ENCODE assay signal across 11 mouse cellular contexts in genomic region chr1:171439072-171439471, GRCm38 (mm10). TPM values are rescaled to one million over a fixed set of nuclear protein-coding genes. Genes with fewer than 3 reads are reported as not detected.
DNase-seq lines count a peak whose midpoint lies in the region; ATAC-seq lines count a peak whose summit lies in the region.
"Had no signal": no experiment of that assay in that cellular context is flagged by ENCODE, and none has a peak within 500 bp of the region (broad histone marks: within the 10 kb centered on the region; RNA-seq: fewer than 3 reads in every experiment).

No protein-coding gene starts in this region.

- no peaks in the 10 kb centered on the region for H3K27me3 ChIP-seq in megakaryocyte, embryonic 14.5 days (replicated peaks)
- H3K27me3 ChIP-seq in limb, embryonic 13.5 days, result peaks cover 42% of the 10 kb centered on the region
- no peaks in the 10 kb centered on the region for H3K27me3 ChIP-seq in stomach, embryonic 14.5 days (ENCODE audit: control insufficient read depth, insufficient read depth, low read length)
- peaks cover 24% of the 10 kb centered on the region for H3K27me3 ChIP-seq in forebrain, embryonic 16.5 days (replicated peaks; ENCODE audit: control insufficient read depth, insufficient read depth, low read length)

- WGBS in limb, embryonic 13.5 days, result 29% methylated on average over 8 of the region's 8 CpGs
- 28% methylated on average over 8 of the region's 8 CpGs for WGBS in stomach, embryonic 14.5 days
- 52% methylated on average over 8 of the region's 8 CpGs for WGBS in forebrain, embryonic 16.5 days

- peak; percentile 31 for DNase-seq in embryo, embryonic 10.5 days (ENCODE audit: low spot score)
- no peak for DNase-seq in embryo, embryonic 10 days (ENCODE audit: low spot score)
- no peak for DNase-seq in B cell, adult 2 months
- DNase-seq: gastrocnemius, postnatal 36 days; spleen, adult 18-20 months had no signal

- peaks cover 78% of the 10 kb centered on the region for H3K4me1 ChIP-seq in megakaryocyte, embryonic 14.5 days
- peaks cover 31% of the 10 kb centered on the region for H3K4me1 ChIP-seq in limb, embryonic 13.5 days
- H3K4me1 ChIP-seq in stomach, embryonic 14.5 days (ENCODE audit: control insufficient read depth, insufficient read depth, low read length), result peaks cover 20% of the 10 kb centered on the region
- peaks cover 9% of the 10 kb centered on the region for H3K4me1 ChIP-seq in forebrain, embryonic 16.5 days (replicated peaks; ENCODE audit: control insufficient read depth, insufficient read depth, low read length)

- no peak overlapping the region for H3K27ac ChIP-seq in limb, embryonic 13.5 days
- H3K27ac ChIP-seq in stomach, embryonic 14.5 days (ENCODE audit: low read length), result peak overlapping the region; percentile 64; the same call in 1 of the 2 replicates
- H3K27ac ChIP-seq in forebrain, embryonic 16.5 days (ENCODE audit: low read length), result no peak overlapping the region

- H3K9me3 ChIP-seq in megakaryocyte, embryonic 14.5 days, result peaks cover 5% of the 10 kb centered on the region
- H3K9me3 ChIP-seq in limb, embryonic 13.5 days, result peaks cover 6% of the 10 kb centered on the region
- H3K9me3 ChIP-seq in stomach, embryonic 14.5 days (ENCODE audit: control insufficient read depth, low read depth, low read length), result 0 out of 2 replicates have a peak, but pooled peaks cover 4% of the 10 kb centered on the region
- no peaks in the 10 kb centered on the region for H3K9me3 ChIP-seq in forebrain, embryonic 16.5 days (ENCODE audit: control insufficient read depth, low read length)

- peaks cover 15% of the 10 kb centered on the region for H3K36me3 ChIP-seq in megakaryocyte, embryonic 14.5 days (replicated peaks; ENCODE audit: low read length)
- no peaks in the 10 kb centered on the region for H3K36me3 ChIP-seq in limb, embryonic 13.5 days
- H3K36me3 ChIP-seq in stomach, embryonic 14.5 days (ENCODE audit: control insufficient read depth, insufficient read depth, low read length), result no peaks in the 10 kb centered on the region
- no peaks in the 10 kb centered on the region for H3K36me3 ChIP-seq in forebrain, embryonic 16.5 days (ENCODE audit: control insufficient read depth, insufficient read depth)

- H3K4me2 ChIP-seq in limb, embryonic 13.5 days (replicated peaks), result peak overlapping the region; percentile 73
- peak overlapping the region; percentile 53 for H3K4me2 ChIP-seq in stomach, embryonic 14.5 days (replicated peaks; ENCODE audit: low read depth, low read length)
- H3K4me2 ChIP-seq in forebrain, embryonic 16.5 days (ENCODE audit: low read length), result no peak overlapping the region; the same call in 1 of the 2 replicates

- no peak for ATAC-seq in megakaryocyte, adult 5-6 weeks (ENCODE audit: poor library complexity, severe bottlenecking)
- no peak for ATAC-seq in limb, embryonic 13.5 days (ENCODE audit: low FRiP score, low read depth)
- no peak for ATAC-seq in stomach, embryonic 14.5 days (ENCODE audit: insufficient number of reproducible peaks, insufficient read depth, low FRiP score, low read depth)
- ATAC-seq in forebrain, embryonic 16.5 days, result no peak

- H3K4me3 ChIP-seq in megakaryocyte, embryonic 14.5 days (replicated peaks), result peak overlapping the region; percentile 97
- H3K4me3 ChIP-seq in limb, embryonic 13.5 days, result peak overlapping the region; percentile 52
- H3K4me3 ChIP-seq in stomach, embryonic 14.5 days (ENCODE audit: low read depth, low read length), result peak overlapping the region; percentile 47
- H3K4me3 ChIP-seq in forebrain, embryonic 16.5 days (replicated peaks; ENCODE audit: low read length), result no peak overlapping the region

- no peak overlapping the region; the same call in 1 of the 2 replicates for H3K9ac ChIP-seq in limb, embryonic 13.5 days
- H3K9ac ChIP-seq in stomach, embryonic 14.5 days (replicated peaks; ENCODE audit: low read depth, low read length), result peak overlapping the region; percentile 25
- H3K9ac ChIP-seq in forebrain, embryonic 16.5 days (replicated peaks; ENCODE audit: low read depth, low read length), result no peak overlapping the region

RNA-seq across cellular contexts. Expression of gene F11r, which starts 1.7 kb away (rescaled TPM):
- polyA plus RNA-seq in megakaryocyte, embryonic 14.5 days (2012; ENCODE audit: insufficient read depth, low replicate concordance), result 21.9 and 94.2 TPM in 2 replicates
- total RNA-seq in megakaryocyte, adult 5-6 weeks (2015), result 0.33 and 0.59 TPM in 2 replicates
- total RNA-seq in megakaryocyte, adult 5-6 weeks (2017), result not detected in 2 replicates
- polyA plus RNA-seq in limb, embryonic 13.5 days (2015; fragmentation: Nextera tagmentation; extraction: Ambion mirVana), result 40.4 and 40.6 TPM in 2 replicates
- 119 and 127 TPM in 2 replicates for polyA plus RNA-seq in stomach, embryonic 14.5 days (2014; fragmentation: Nextera tagmentation; extraction: Ambion mirVana)
- polyA plus RNA-seq in forebrain, embryonic 16.5 days (2015; fragmentation: Nextera tagmentation; extraction: Ambion mirVana), result 7.8 and 10.2 TPM in 2 replicates

RNA-seq across cellular contexts. Expression of gene Tstd1, which starts 20.4 kb away (rescaled TPM):
- not detected in 2 replicates for polyA plus RNA-seq in megakaryocyte, embryonic 14.5 days (2012; ENCODE audit: insufficient read depth, low replicate concordance)
- 3.8 and 4.1 TPM in 2 replicates for total RNA-seq in megakaryocyte, adult 5-6 weeks (2015)
- total RNA-seq in megakaryocyte, adult 5-6 weeks (2017), result 0.61 and 5.1 TPM in 2 replicates
- polyA plus RNA-seq in limb, embryonic 13.5 days (2015; fragmentation: Nextera tagmentation; extraction: Ambion mirVana), result 7.3 and 9.0 TPM in 2 replicates
- polyA plus RNA-seq in stomach, embryonic 14.5 days (2014; fragmentation: Nextera tagmentation; extraction: Ambion mirVana), result 3.0 and 3.1 TPM in 2 replicates
- 10.1 and 11.4 TPM in 2 replicates for polyA plus RNA-seq in forebrain, embryonic 16.5 days (2015; fragmentation: Nextera tagmentation; extraction: Ambion mirVana)
- total RNA-seq: megakaryocyte-erythroid progenitor cell, adult 5-6 weeks had no signal

RNA-seq across cellular contexts. Expression of gene Usf1, which starts 28.0 kb away (rescaled TPM):
- 18.5 and 37.8 TPM in 2 replicates for polyA plus RNA-seq in megakaryocyte, embryonic 14.5 days (2012; ENCODE audit: insufficient read depth, low replicate concordance)
- total RNA-seq in megakaryocyte, adult 5-6 weeks (2015), result 23.0 and 27.0 TPM in 2 replicates
- 76.7 and 80.1 TPM in 2 replicates for total RNA-seq in megakaryocyte, adult 5-6 weeks (2017)
- polyA plus RNA-seq in limb, embryonic 13.5 days (2015; fragmentation: Nextera tagmentation; extraction: Ambion mirVana), result 102 and 118 TPM in 2 replicates
- 85.2 and 95.0 TPM in 2 replicates for polyA plus RNA-seq in stomach, embryonic 14.5 days (2014; fragmentation: Nextera tagmentation; extraction: Ambion mirVana)
- polyA plus RNA-seq in forebrain, embryonic 16.5 days (2015; fragmentation: Nextera tagmentation; extraction: Ambion mirVana), result 207 and 226 TPM in 2 replicates

RNA-seq across cellular contexts. Expression of gene Arhgap30, which starts 50.3 kb away (rescaled TPM):
- 5.2 and 12.3 TPM in 2 replicates for polyA plus RNA-seq in megakaryocyte, embryonic 14.5 days (2012; ENCODE audit: insufficient read depth, low replicate concordance)
- 95.6 and 105 TPM in 2 replicates for total RNA-seq in megakaryocyte, adult 5-6 weeks (2015)
- 231 and 235 TPM in 2 replicates for total RNA-seq in megakaryocyte, adult 5-6 weeks (2017)
- 1.4 and 1.5 TPM in 2 replicates for polyA plus RNA-seq in limb, embryonic 13.5 days (2015; fragmentation: Nextera tagmentation; extraction: Ambion mirVana)
- polyA plus RNA-seq in stomach, embryonic 14.5 days (2014; fragmentation: Nextera tagmentation; extraction: Ambion mirVana), result 0.67 and 1.3 TPM in 2 replicates
- polyA plus RNA-seq in forebrain, embryonic 16.5 days (2015; fragmentation: Nextera tagmentation; extraction: Ambion mirVana), result 0.48 and 0.81 TPM in 2 replicates
